Mouse (Mus musculus): ENCODE results near the gene Dusp6.

- no peak for TF ChIP-seq CTCF (IDR thresholded peaks at IDR 0.05; ENCODE audit: control insufficient read depth, insufficient read depth, insufficient replicate concordance, low read depth, low read length)
- no peak for TF ChIP-seq POLR2A (IDR thresholded peaks at IDR 0.05; ENCODE audit: control insufficient read depth, low read depth, low read length)
These were observed 21.0 kb downstream of the Dusp6 start for GRCm38 (mm10) chr10:99283981-99284385.
